Mouse (Mus musculus) liver, embryonic 14.5 days (tissue): Measurements from ENCODE around the gene Slc9a5.

ENCODE experiments used
- CTCF ChIP-seq: IDR thresholded peaks from 2 replicates; pipeline ENCODE4 v1.5.1; 2016; ENCODE audit warnings: antibody characterized with exemption, low read depth, control low read depth
- EP300 ChIP-seq: IDR thresholded peaks from 2 replicates; pipeline ENCODE4 v1.6.1; 2016; ENCODE audit warnings: antibody characterized with exemption, low read depth

DNA sequence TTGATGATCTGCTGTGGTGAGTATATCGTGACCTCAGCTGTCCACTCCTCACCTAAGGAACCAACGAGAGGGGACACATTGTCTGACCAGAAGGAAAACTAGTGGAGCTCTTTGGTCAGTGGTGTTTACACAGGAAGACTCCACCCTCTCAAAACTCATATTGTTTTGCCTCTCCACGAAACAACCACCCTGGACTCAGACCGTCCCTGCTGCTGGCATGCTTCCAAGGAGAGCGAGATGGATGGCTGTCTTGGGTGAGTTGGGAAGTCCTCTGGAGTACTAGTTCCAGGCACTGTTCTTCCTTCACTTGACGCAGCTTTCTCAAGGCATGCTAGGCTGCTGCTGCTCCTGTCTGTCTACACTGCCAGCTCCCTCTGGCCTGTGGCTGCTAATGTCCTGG, 40.5 kb downstream of the Slc9a5 start:
- TF ChIP-seq EP300 = no peak
- no peak for TF ChIP-seq CTCF
